Mouse (Mus musculus): ENCODE measurements around the gene Gm20388.

GRCm38 (mm10) chr8:123406786-123407185 is 3496.1 kb downstream of the Gm20388 start, which contains the start of gene Mc1r:
- TF ChIP-seq POLR2A (IDR thresholded peaks at IDR 0.05; ENCODE audit: borderline replicate concordance, control insufficient read depth, low read depth, low read length) (no peak), CTCF (IDR thresholded peaks at IDR 0.05; ENCODE audit: control insufficient read depth, insufficient read depth, low read length) (peak; percentile 88)

Measured in bone marrow, adult 2 months (tissue).